Mouse (Mus musculus) retina, postnatal 7 days (tissue): Measurements from ENCODE around the gene Add1.
A peak's percentile ranks its signal among the peaks of the same experiment; 100 is the strongest.

Experiments
- DNase-seq: peaks from one replicate; pipeline ENCODE4 v3.0.0-alpha.2; 2012; ENCODE audit warnings: low read depth, low spot score

Gene Add1

GRCm38 (mm10) chr5:34607100-34607880 is 33.8 kb downstream of the Add1 start:
- no peak for DNase-seq

- DNase-seq: peak; percentile 20
These were observed 34.8 kb downstream of the Add1 start for GRCm38 (mm10) chr5:34608226-34608625.

DNA sequence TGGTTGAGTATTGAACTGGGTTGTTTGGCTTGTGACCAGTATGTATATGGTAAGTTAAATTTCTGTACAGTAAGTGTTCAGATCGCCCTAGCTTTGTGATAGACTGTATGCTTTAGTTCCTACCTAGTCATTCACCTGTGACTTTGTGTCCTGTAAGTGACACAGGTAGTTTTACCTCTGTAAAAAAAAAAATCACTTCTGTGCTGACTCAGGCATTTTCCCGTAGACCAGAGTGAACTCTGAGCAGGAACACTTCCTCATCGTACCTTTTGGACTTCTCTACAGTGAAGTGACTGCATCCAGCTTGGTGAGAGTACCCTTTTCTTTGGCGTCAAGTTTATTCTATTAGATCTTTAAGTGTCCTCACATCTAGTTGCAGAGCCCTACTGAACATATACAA is 36.5 kb downstream of the Add1 start:
- DNase-seq: no peak

GRCm38 (mm10) chr5:34632996-34633395 is 59.5 kb downstream of the Add1 start:
- no peak for DNase-seq

- no peak for DNase-seq
These were observed 60.2 kb downstream of the Add1 start for GRCm38 (mm10) chr5:34633641-34634040.

DNA sequence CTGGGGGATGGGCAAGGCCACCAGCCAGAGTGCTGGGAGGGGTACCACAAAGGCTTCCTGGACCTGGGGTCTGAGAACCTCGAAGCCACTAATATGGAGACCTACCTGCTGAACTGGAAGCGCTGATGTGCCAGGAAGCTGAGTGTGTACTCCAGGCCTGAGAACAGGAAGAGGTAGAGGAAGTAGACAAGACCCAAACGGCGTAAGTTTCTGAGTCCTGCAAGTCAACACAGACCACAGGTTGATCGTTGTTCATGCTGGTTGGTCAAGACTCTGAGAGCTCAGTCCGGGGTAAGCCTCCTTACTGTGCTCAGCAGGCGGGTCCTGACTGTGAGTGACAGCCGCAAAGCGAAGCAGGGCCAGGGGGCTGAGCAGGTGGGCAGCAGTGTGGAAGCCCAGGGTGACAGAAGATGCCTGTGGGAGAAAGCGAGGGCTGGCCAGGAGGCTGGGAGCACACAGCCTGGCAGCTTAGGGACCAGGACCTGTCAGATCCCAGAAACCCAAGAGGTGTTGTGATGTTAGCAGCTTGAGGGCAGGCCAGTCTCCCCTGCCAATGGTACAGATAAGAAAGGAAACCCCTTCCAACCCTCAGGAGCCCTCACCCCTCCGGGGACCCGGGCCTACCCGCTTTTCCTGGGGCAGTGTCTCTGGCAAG is 61.4 kb downstream of the Add1 start:
- DNase-seq: no peak

DNA sequence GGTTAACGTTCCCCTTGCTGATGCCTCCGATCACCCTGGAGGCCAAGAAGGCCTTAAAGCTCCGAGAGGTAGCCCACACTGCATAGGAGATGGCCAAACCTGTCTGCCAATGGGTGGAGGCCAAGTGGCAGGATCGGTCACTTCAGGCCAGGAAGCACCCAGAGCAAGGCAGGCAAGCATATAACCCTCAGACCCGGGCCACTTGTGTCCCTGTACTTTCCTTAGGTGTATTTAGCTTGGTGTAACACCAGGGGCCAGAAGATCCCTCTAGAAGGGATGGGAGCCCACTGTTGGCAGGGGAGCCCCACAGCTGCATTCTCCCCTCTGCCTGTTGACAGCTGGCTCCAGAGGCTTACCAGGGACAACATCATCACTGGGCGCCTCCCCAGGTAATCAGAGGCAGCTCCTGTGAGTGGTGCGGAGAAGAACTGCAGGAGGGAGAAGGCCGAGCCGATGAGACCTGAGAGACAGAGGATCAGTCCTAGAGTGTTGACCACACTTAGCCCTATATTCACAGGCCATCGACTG is 62.3 kb downstream of the Add1 start:
- no peak for DNase-seq

GRCm38 (mm10) chr5:34636481-34637287 is 63.2 kb downstream of the Add1 start, which contains the start of gene Mfsd10:
Gene Mfsd10 (minus strand): TSS chr5:34637212.
- DNase-seq: peak; percentile 47

- no peak for DNase-seq
These were observed 64.2 kb downstream of the Add1 start for GRCm38 (mm10) chr5:34637591-34638156.

GRCm38 (mm10) chr5:34641991-34642390 is 68.5 kb downstream of the Add1 start:
- DNase-seq: no peak

GRCm38 (mm10) chr5:34642932-34643331 is 69.5 kb downstream of the Add1 start:
- DNase-seq: peak; percentile 54

GRCm38 (mm10) chr5:34647581-34647980 is 74.1 kb downstream of the Add1 start:
- peak; percentile 24 for DNase-seq

GRCm38 (mm10) chr5:34652961-34653360 is 79.5 kb downstream of the Add1 start:
- no peak for DNase-seq

- no peak for DNase-seq
These were observed 81.4 kb downstream of the Add1 start for GRCm38 (mm10) chr5:34654881-34655280.

DNA sequence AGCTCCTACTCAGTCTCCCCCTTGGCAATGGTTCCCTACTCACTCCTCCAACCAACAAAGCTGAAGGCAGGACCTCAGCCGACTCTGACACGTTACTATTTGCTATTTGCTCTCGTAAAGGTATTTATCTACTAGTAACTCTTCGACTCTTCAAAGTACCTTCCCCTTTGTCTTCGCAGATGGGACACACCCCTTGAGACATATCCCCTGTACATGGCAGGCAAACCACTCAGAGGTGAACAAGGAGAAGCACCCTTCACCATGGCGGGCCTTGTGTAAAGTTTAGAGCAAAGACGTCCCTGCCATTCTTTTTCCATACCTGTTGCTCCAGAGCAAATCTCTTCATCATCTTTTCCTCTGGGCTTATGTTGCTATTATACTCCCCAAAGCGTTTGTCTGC is 84.1 kb downstream of the Add1 start:
- no peak for DNase-seq

- peak; percentile 99 for DNase-seq
These were observed 86.5 kb downstream of the Add1 start, which contains the start of the genes Nop14 and Grk4 for GRCm38 (mm10) chr5:34659686-34660590. Gene Nop14 (minus strand): TSS chr5:34660148. Gene Grk4 (plus strand): TSS chr5:34660379.

DNA sequence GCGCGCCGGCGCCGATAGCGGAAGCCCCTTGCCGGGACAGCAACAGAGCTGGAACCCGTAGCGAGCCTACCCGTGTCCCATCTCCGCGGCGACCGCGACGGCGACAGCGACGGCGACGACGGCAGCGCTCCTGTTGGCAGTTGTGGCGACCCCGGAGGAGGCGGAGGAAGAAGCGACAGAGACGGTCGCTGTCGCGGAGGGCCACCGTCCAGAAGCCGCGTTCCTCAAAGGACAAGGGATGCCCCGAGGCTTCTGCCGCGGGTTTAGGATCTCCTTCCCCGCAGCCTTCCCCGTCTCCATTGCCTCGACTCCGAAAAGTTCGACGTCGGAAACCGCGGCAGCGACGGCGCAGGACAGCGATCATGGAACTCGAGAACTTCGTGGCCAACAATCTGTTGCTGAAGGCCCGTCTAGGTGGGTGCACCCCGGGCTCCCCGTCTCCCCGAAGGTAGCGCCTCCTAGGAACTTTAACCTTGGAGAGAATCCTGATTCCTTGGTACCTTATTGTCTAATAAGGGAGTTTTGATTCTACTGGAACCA is 87.2 kb downstream of the Add1 start:
- DNase-seq: peak; percentile 6

DNA sequence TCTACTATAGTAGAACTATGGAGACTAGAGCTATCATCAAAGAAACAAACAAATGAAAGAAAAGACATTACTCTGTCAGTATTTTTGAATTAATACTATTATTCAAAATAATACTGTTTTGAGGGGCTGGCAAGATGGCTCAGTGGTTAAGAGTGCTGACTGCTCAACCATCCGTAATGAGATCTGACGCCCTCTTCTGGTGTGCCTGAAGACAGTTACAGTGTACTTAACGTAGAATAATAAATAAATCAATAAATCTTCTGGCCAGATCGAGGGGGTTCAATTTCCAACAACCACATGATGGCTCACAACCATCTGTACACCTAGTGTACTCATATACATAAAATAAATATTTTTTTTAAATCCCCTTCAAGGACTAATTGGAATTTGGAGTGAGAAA is 88.4 kb downstream of the Add1 start:
- no peak for DNase-seq

DNA sequence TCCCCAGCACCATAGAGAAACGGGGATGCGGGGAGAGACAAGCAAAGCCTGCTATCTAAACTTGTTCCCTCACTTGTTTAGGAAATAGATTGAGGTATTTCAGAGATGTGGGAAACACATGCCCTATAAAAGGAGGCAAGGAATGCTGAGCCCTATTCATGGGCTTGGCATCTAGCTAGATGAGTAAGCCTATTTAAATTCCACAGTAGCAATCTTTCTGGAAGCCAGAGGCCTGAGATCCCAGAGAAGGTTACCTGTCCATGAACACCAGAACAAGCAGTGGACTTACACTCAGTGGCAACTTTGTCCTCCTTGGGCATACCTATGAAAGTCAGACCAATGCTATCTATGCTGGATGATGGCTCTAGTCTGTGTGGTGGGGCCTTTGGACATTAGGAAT is 89.8 kb downstream of the Add1 start:
- DNase-seq: no peak

DNA sequence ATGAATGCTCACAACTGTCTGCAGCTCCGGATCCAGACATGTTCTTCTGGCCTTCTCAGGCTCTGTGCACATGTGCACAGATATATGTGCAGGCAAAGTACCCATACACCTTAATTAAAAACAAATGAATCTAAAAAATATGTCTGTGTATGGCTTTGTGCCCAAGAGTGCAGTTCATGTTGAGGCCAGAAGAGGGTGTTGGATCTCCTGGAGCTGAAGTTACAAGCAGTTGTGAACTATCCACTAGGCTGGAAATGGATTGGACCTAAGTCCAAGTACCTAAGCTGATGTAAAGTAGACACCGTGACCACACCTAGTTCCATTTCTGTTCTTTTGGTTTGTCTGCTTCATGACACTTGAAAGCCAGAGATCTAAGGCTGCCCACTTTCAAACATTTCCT is 96.0 kb downstream of the Add1 start:
- DNase-seq: no peak
